Mouse (Mus musculus) testis, adult 2 months (tissue): ENCODE measurements around the gene Chac2.

Experiments
- CTCF ChIP-seq: fragments of 200-500 bp; IDR thresholded peaks from 2 replicates; pipeline ENCODE4 v1.5.1; 2012; ENCODE audit warnings: low read depth, mild to moderate bottlenecking, inconsistent platforms, low read length, moderate library complexity; ENCODE audit not compliant: control insufficient read depth, insufficient read depth, insufficient replicate concordance
- POLR2A ChIP-seq: fragments of 200-500 bp; IDR thresholded peaks from 2 replicates; pipeline ENCODE4 v1.6.1; 2012; ENCODE audit warnings: low read depth, mild to moderate bottlenecking, inconsistent platforms, low read length, moderate library complexity; ENCODE audit not compliant: control insufficient read depth

GRCm38 (mm10) chr11:31001169-31001908 lies 15.2 kb upstream of the Chac2 start:
- TF ChIP-seq POLR2A (no peak), CTCF (no peak)
